Mouse (Mus musculus) lung, embryonic 14.5 days (tissue): ENCODE data around the gene Tas2r107. TPM values are rescaled to one million over a fixed set of nuclear protein-coding genes. Genes with fewer than 3 reads are reported as not detected.
"Not testable (repeated sequence)": the region's sequence is repeated elsewhere in the genome, so short reads cannot be mapped to it uniquely, and the experiment has no call there.

Source experiments
- ATAC-seq: fragments of 200-750 bp; cut with Nextera tagmentation; 2 replicates; pipeline ENCODE4 v1.8.0; 2017; ENCODE audit warnings: mild to moderate bottlenecking, moderate TSS enrichment, moderate library complexity; ENCODE audit not compliant: insufficient read depth
- DNase-seq: peaks from one replicate; pipeline ENCODE4 v3.0.0-alpha.2; 2015
- H3K27ac ChIP-seq: fragments of 300-500 bp; sonication (generic); 2 replicates; pipeline ENCODE4 v1.5.1; 2014; ENCODE audit warnings: low read depth, mild to moderate bottlenecking, moderate library complexity
- H3K27me3 ChIP-seq: fragments of 300-500 bp; sonication (generic); 2 replicates; pipeline ENCODE4 v1.6.1; 2014; ENCODE audit warnings: low read length, control low read depth; ENCODE audit not compliant: insufficient read depth
- H3K36me3 ChIP-seq: fragments of 300-500 bp; sonication (generic); 2 replicates; pipeline ENCODE4 v1.6.1; 2014; ENCODE audit warnings: control low read depth; ENCODE audit not compliant: insufficient read depth
- H3K4me1 ChIP-seq: fragments of 300-500 bp; sonication (generic); 2 replicates; pipeline ENCODE4 v1.6.1; 2014; ENCODE audit warnings: antibody characterized with exemption, control low read depth; ENCODE audit not compliant: insufficient read depth
- H3K4me2 ChIP-seq: fragments of 300-500 bp; sonication (generic); 2 replicates; pipeline ENCODE4 v1.6.1; 2014; ENCODE audit warnings: mild to moderate bottlenecking
- H3K4me3 ChIP-seq: fragments of 300-500 bp; sonication (generic); 2 replicates; pipeline ENCODE4 v1.5.1; 2014; ENCODE audit warnings: low read depth, low read length
- H3K9ac ChIP-seq: fragments of 300-500 bp; sonication (generic); 2 replicates; pipeline ENCODE4 v1.6.1; 2014
- H3K9me3 ChIP-seq: fragments of 300-500 bp; sonication (generic); 2 replicates; pipeline ENCODE4 v1.6.1; 2016; ENCODE audit warnings: low read depth, low read length, control low read depth
- CTCF ChIP-seq: IDR thresholded peaks from 2 replicates; pipeline ENCODE4 v1.5.1; 2016; ENCODE audit warnings: antibody characterized with exemption, low read depth
- WGBS: fragments of 180-500 bp; shearing (Covaris S2); extraction: QIAGEN DNeasy Blood & Tissue Kit; methylation state at CpG from one replicate; pipeline ENCODE4 v1.1.7; 2014; 5-methylcytosine and 5-hydroxymethylcytosine counted together
- polyA plus RNA-seq: library from polyadenylated mRNA; unstranded; fragments of >200 nt; fragmentation: Nextera tagmentation; extraction: Ambion mirVana; gene quantifications from 2 replicates; pipeline ENCODE4 v1.2.1, GENCODE M21; 2014

Gene Tas2r107
- not detected in 2 replicates for polyA plus RNA-seq

- no peak for TF ChIP-seq CTCF
- ATAC-seq (no peak), DNase-seq (no peak)
- H3K4me1 ChIP-seq, result no peaks in the 10 kb centered on the region
- H3K36me3 ChIP-seq, result no peaks in the 10 kb centered on the region
- H3K9me3 ChIP-seq, result no peaks in the 10 kb centered on the region
- H3K9ac ChIP-seq, result no peak within 1 kb of the TSS
- no peak within 1 kb of the TSS for H3K4me3 ChIP-seq
- H3K27me3 ChIP-seq, result no peaks in the 10 kb centered on the region
- no peak within 1 kb of the TSS for H3K27ac ChIP-seq
- H3K4me2 ChIP-seq, result no peak within 1 kb of the TSS
These were observed at the start of gene Tas2r107 for GRCm38 (mm10) chr6:131660049-131660448. TSS of gene Tas2r107 (minus strand) at chr6:131660149.

DNA sequence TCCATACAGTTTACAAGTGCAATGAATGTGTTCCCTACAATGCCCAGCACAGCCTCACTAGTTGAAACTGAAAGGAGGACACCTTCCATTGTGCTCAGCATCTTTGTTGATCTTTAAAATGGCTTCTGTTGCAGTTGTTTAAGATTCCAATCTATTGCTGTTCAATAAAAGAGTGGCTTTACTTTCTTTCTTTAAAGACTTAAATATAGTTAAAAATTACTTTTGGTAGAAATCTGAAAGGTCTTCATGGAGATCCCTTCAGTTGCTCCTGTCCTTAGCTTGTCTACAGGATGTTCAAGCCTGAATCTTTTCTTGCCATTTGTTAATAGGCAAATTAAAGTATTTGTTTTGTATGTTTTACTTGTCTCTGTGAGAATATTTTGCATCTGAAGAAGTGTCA is 30.0 kb upstream of the Tas2r107 start, which contains the start of gene Tas2r114:
Tas2r114 (minus strand) TSS at position 101 of the 400 bp plus-strand sequence.
- Histone ChIP-seq H3K4me3 (no peak within 1 kb of the TSS), H3K9me3 (no peaks in the 10 kb centered on the region), H3K27me3 (no peaks in the 10 kb centered on the region), H3K9ac (no peak within 1 kb of the TSS), H3K4me1 (no peaks in the 10 kb centered on the region), H3K4me2 (no peak within 1 kb of the TSS), H3K36me3 (no peaks in the 10 kb centered on the region), H3K27ac (no peak within 1 kb of the TSS)
- ATAC-seq, result no peak
- DNase-seq, result no peak
- no peak for TF ChIP-seq CTCF

DNA sequence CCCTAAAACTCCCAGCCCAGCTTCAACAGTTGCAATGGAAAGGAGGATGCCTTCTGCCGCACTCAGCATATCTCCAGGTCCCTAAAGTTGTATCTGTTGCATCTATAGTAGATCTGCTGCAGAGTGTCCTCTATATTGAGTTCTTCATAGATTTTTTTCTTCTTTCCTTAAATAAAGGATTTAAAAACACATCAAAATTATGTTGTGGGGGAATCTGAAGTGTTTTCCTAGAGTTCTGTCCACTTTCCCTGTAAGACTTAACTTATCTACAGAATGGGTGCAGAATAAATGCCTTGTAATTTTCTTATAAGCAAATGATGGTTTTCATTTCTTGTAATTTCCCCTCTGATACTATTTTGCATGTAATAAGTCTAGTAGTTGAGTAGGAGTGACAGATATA is 27.4 kb upstream of the Tas2r107 start, which contains the start of gene Tas2r105:
Tas2r105 (minus strand) TSS at position 101 of the 400 bp plus-strand sequence.
- H3K27ac ChIP-seq, result no peak within 1 kb of the TSS
- ATAC-seq, result no peak
- WGBS, result 73% methylated on average over 1 of the region's 1 CpGs

DNA sequence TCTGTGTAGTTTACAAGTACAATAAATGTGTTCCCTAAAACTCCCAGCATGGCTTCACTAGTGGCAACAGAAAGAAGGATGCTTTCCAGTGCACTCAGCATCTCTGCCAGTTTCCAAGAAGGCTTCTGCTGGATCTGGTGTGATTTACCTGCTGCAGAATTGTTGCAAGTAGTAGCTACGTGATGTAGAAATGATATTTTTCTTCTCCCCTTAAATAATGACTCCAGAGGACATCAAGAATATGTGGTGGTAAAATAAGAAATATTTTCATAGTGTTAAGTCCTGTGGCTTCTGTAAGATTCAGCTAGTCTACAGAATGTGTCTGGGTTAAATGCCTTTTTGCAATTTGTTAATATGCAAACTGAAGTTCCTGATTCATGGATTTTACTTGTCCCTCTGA is 25.7 kb upstream of the Tas2r107 start, which contains the start of gene Tas2r104:
Tas2r104 (minus strand) TSS at position 101 of the 400 bp plus-strand sequence.
- no peak within 1 kb of the TSS for H3K4me2 ChIP-seq
- no peaks in the 10 kb centered on the region for H3K4me1 ChIP-seq
- no peaks in the 10 kb centered on the region for H3K27me3 ChIP-seq
- DNase-seq (no peak), ATAC-seq (no peak)
- no peaks in the 10 kb centered on the region for H3K36me3 ChIP-seq
- no peak within 1 kb of the TSS for H3K4me3 ChIP-seq
- no peak for TF ChIP-seq CTCF
- no peaks in the 10 kb centered on the region for H3K9me3 ChIP-seq
- 73% methylated on average over 1 of the region's 1 CpGs for WGBS
- no peak within 1 kb of the TSS for H3K27ac ChIP-seq
- no peak within 1 kb of the TSS for H3K9ac ChIP-seq

More for the DNA sequence above, 27.4 kb upstream of the Tas2r107 start, which contains the start of gene Tas2r105:
- no peaks in the 10 kb centered on the region for H3K36me3 ChIP-seq
- H3K9ac ChIP-seq, result no peak within 1 kb of the TSS
- TF ChIP-seq CTCF, result no peak
- no peak within 1 kb of the TSS for H3K4me2 ChIP-seq
- no peaks in the 10 kb centered on the region for H3K27me3 ChIP-seq
- no peak for DNase-seq
- H3K9me3 ChIP-seq, result no peaks in the 10 kb centered on the region
- no peaks in the 10 kb centered on the region for H3K4me1 ChIP-seq
- no peak within 1 kb of the TSS for H3K4me3 ChIP-seq

- no peaks in the 10 kb centered on the region for H3K4me1 ChIP-seq
- TF ChIP-seq CTCF, result no peak
- 67% methylated on average over 3 of the region's 3 CpGs for WGBS
- no peak within 1 kb of the TSS for H3K4me3 ChIP-seq
- H3K36me3 ChIP-seq, result no peaks in the 10 kb centered on the region
- DNase-seq (no peak), ATAC-seq (no peak)
- no peaks in the 10 kb centered on the region; the same call in 1 of the 2 replicates for H3K9me3 ChIP-seq
- H3K9ac ChIP-seq, result no peak within 1 kb of the TSS
- H3K27ac ChIP-seq, result no peak within 1 kb of the TSS
- H3K4me2 ChIP-seq, result no peak within 1 kb of the TSS
- no peaks in the 10 kb centered on the region for H3K27me3 ChIP-seq
These were observed 18.8 kb upstream of the Tas2r107 start, which contains the start of gene Tas2r106 for GRCm38 (mm10) chr6:131678786-131679185. TSS of gene Tas2r106 (minus strand) at chr6:131678886.

- Histone ChIP-seq H3K9me3 (no peaks in the 10 kb centered on the region), H3K27me3 (no peaks in the 10 kb centered on the region), H3K36me3 (no peaks in the 10 kb centered on the region), H3K27ac (no peak within 1 kb of the TSS), H3K4me2 (no peak within 1 kb of the TSS), H3K4me1 (no peaks in the 10 kb centered on the region), H3K4me3 (no peak within 1 kb of the TSS), H3K9ac (no peak within 1 kb of the TSS)
- no peak for DNase-seq
- no peak for ATAC-seq
- TF ChIP-seq CTCF, result no peak
- 74% methylated on average over 3 of the region's 3 CpGs for WGBS
These were observed 29.1 kb downstream of the Tas2r107 start, which contains the start of gene Tas2r130 for GRCm38 (mm10) chr6:131630812-131631211. TSS of gene Tas2r130 (minus strand) at chr6:131630912.

DNA sequence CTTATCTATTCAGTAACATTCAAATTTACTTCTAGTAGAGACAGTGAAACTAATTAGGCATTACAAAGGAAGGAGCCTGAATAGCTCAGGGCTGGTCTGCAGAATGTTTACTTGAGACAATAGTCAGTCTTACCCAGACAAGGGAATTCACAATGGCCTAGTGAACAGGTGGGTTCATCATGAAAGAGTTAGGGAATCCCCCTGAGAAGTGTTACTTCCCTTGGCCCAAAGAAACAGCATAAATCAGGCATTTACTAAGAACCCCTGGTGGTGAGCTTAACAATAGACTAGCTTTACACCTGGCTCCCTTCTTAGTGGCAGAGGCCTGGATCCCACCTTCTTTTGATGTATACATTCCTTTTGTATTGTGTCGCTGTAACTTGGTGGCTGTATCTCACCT is 50.0 kb downstream of the Tas2r107 start:
- 81% methylated on average over 1 of the region's 1 CpGs for WGBS
- not testable (repeated sequence) for H3K27ac ChIP-seq, H3K9me3 ChIP-seq, H3K9ac ChIP-seq, H3K36me3 ChIP-seq, DNase-seq, H3K27me3 ChIP-seq, ATAC-seq, H3K4me1 ChIP-seq, H3K4me2 ChIP-seq, H3K4me3 ChIP-seq

Other genes with a start within 250 kb of the Tas2r107 start
- not detected in 2 replicates for gene 5430401F13Rik, start 173.7 kb downstream of the Tas2r107 start, polyA plus RNA-seq
- not detected in 2 replicates for gene Gm6619, start 173.7 kb downstream of the Tas2r107 start, polyA plus RNA-seq
- gene Tas2r130, start 29.2 kb downstream of the Tas2r107 start, polyA plus RNA-seq, result not detected in 2 replicates
- not detected in 2 replicates for gene Tas2r106, start 18.7 kb upstream of the Tas2r107 start, polyA plus RNA-seq
- gene Tas2r104, start 25.6 kb upstream of the Tas2r107 start, polyA plus RNA-seq, result not detected in 2 replicates
- gene Tas2r105, start 27.3 kb upstream of the Tas2r107 start, polyA plus RNA-seq, result not detected in 2 replicates
- gene Tas2r114, start 29.9 kb upstream of the Tas2r107 start, polyA plus RNA-seq, result not detected in 2 replicates